Mouse (Mus musculus) G1E (cell line): Measurements from ENCODE around the gene Gabbr2. TPM values are rescaled to one million over a fixed set of nuclear protein-coding genes. Genes with fewer than 3 reads are reported as not detected.
A peak's percentile ranks its signal among the peaks of the same experiment; 100 is the strongest.

Source experiments
- ATAC-seq: 2 replicates; pipeline ENCODE4 v1.8.0; 2016; ENCODE audit warnings: mild to moderate bottlenecking; ENCODE audit not compliant: insufficient number of reproducible peaks, poor library complexity, low FRiP score, severe bottlenecking; ENCODE audit errors: extremely low read depth
- DNase-seq: peaks from one replicate; pipeline ENCODE4 v3.0.0; 2012; ENCODE audit warnings: low spot score
- H3K27me3 ChIP-seq: 2 replicates; pipeline ENCODE4 v1.6.1; 2012; ENCODE audit warnings: mild to moderate bottlenecking, low read length, inconsistent platforms; ENCODE audit not compliant: insufficient read depth
- H3K36me3 ChIP-seq: replicated peaks from 2 replicates; pipeline ENCODE3; 2012; ENCODE audit warnings: mild to moderate bottlenecking, inconsistent platforms
- H3K4me1 ChIP-seq: 2 replicates; pipeline ENCODE4 v1.6.1; 2012; ENCODE audit warnings: low read depth, low read length, inconsistent platforms, mixed read lengths; ENCODE audit not compliant: insufficient read depth
- H3K4me3 ChIP-seq: 2 replicates; pipeline ENCODE4 v1.5.1; 2012; ENCODE audit warnings: low read depth, mild to moderate bottlenecking, inconsistent platforms, low read length, moderate library complexity, mixed read lengths
- H3K9me3 ChIP-seq: replicated peaks from 2 replicates; pipeline ENCODE4 v1.6.1; 2012; ENCODE audit warnings: inconsistent platforms
- CTCF ChIP-seq: IDR thresholded peaks from 2 replicates; pipeline ENCODE4 v1.5.1; 2012; ENCODE audit warnings: low read depth, low read length, inconsistent platforms, mixed read lengths
- GATA1 ChIP-seq: IDR thresholded peaks from 2 replicates; pipeline ENCODE4 v1.6.1; 2012; ENCODE audit warnings: borderline replicate concordance, low read length, inconsistent platforms, mixed read lengths
- GATA2 ChIP-seq: IDR thresholded peaks from 2 replicates; pipeline ENCODE4 v1.6.1; 2012; ENCODE audit warnings: low read depth, low read length, inconsistent platforms, borderline replicate concordance
- POLR2AphosphoS5 ChIP-seq: IDR thresholded peaks from 2 replicates; pipeline ENCODE4 v1.6.1; 2012; ENCODE audit warnings: low read depth, low read length, inconsistent platforms; ENCODE audit not compliant: insufficient replicate concordance
- TAL1 ChIP-seq: conservative IDR thresholded peaks from 2 replicates; pipeline ENCODE4 v1.6.1; 2012; ENCODE audit warnings: low read depth, low read length, inconsistent platforms, mixed read lengths
- polyA plus RNA-seq: library from polyadenylated mRNA; stranded (reverse); fragments of >175 nt; gene quantifications from 2 replicates; pipeline ENCODE4 v1.2.3, GENCODE M21; 2012
- total RNA-seq, 2 experiments: library from RNA; stranded (forward) in 1 of 2; stranded (reverse) in 1 of 2; fragments of 200-1000 nt in 1 of 2; fragments of >200 nt in 1 of 2; fragmentation: Nextera tagmentation in 1 of 2; gene quantifications; 2 replicates each; pipeline ENCODE4 v1.2.3; 2014 to 2017

Gabbr2 gene
- total and polyA plus RNA-seq, 3 experiments: 0.05 TPM; not detected in 2

GRCm38 (mm10) chr4:46990281-46991015 is 1.2 kb downstream of the Gabbr2 start:
- Histone ChIP-seq H3K4me1 (no peaks in the 10 kb centered on the region), H3K4me3 (peak overlapping the region; percentile 52; the same call in 1 of the 2 replicates), H3K9me3 (peaks cover 88% of the 10 kb centered on the region), H3K36me3 (no peaks in the 10 kb centered on the region), H3K27me3 (no peaks in the 10 kb centered on the region)
- no peak for TF ChIP-seq CTCF
- no peak for TF ChIP-seq GATA1
- no peak for TF ChIP-seq TAL1
- TF ChIP-seq POLR2AphosphoS5: no peak
- ATAC-seq (no peak), DNase-seq (no peak)

GRCm38 (mm10) chr4:46989842-46990241 is 1.8 kb downstream of the Gabbr2 start:
- TF ChIP-seq CTCF (no peak), GATA2 (no peak), POLR2AphosphoS5 (no peak), TAL1 (no peak), GATA1 (no peak)

GRCm38 (mm10) chr4:46988824-46989223 is 2.8 kb downstream of the Gabbr2 start:
- Histone ChIP-seq H3K4me1 (no peaks in the 10 kb centered on the region), H3K36me3 (no peaks in the 10 kb centered on the region), H3K27me3 (no peaks in the 10 kb centered on the region), H3K4me3 (no peak overlapping the region), H3K9me3 (peaks cover 89% of the 10 kb centered on the region)
- ATAC-seq (no peak), DNase-seq (no peak)
- TF ChIP-seq CTCF: no peak
- no peak for TF ChIP-seq GATA2

More at GRCm38 (mm10) chr4:46989842-46990241, 1.8 kb downstream of the Gabbr2 start:
- peaks cover 90% of the 10 kb centered on the region for H3K9me3 ChIP-seq
- ATAC-seq (no peak), DNase-seq (no peak)
- no peaks in the 10 kb centered on the region for H3K27me3 ChIP-seq
- H3K4me1 ChIP-seq: no peaks in the 10 kb centered on the region
- no peak overlapping the region for H3K4me3 ChIP-seq
- no peaks in the 10 kb centered on the region for H3K36me3 ChIP-seq

GRCm38 (mm10) chr4:46988257-46988656 is 3.4 kb downstream of the Gabbr2 start:
- no peak for ATAC-seq
- Histone ChIP-seq H3K4me3 (no peak overlapping the region), H3K27me3 (no peaks in the 10 kb centered on the region), H3K9me3 (peaks cover 89% of the 10 kb centered on the region), H3K4me1 (no peaks in the 10 kb centered on the region), H3K36me3 (no peaks in the 10 kb centered on the region)
- DNase-seq: no peak
- no peak for TF ChIP-seq TAL1
- no peak for TF ChIP-seq GATA2
- no peak for TF ChIP-seq GATA1

- H3K27me3 ChIP-seq: no peaks in the 10 kb centered on the region
- no peaks in the 10 kb centered on the region for H3K4me1 ChIP-seq
- DNase-seq (no peak), ATAC-seq (no peak)
- H3K9me3 ChIP-seq: peaks cover 89% of the 10 kb centered on the region
- H3K4me3 ChIP-seq: no peak overlapping the region
- no peaks in the 10 kb centered on the region for H3K36me3 ChIP-seq
- TF ChIP-seq GATA1 (no peak), POLR2AphosphoS5 (no peak), TAL1 (no peak), GATA2 (no peak), CTCF (no peak)
Measured at GRCm38 (mm10) chr4:46987809-46988208, 3.9 kb downstream of the Gabbr2 start.

- Histone ChIP-seq H3K9me3 (peaks cover 88% of the 10 kb centered on the region), H3K27me3 (no peaks in the 10 kb centered on the region), H3K36me3 (no peaks in the 10 kb centered on the region), H3K4me1 (no peaks in the 10 kb centered on the region), H3K4me3 (no peak overlapping the region)
- DNase-seq (no peak), ATAC-seq (no peak)
- TF ChIP-seq GATA1 (no peak), CTCF (no peak), POLR2AphosphoS5 (no peak), GATA2 (no peak), TAL1 (no peak)
Measured at GRCm38 (mm10) chr4:46986054-46986453, 5.6 kb downstream of the Gabbr2 start.

- Histone ChIP-seq H3K4me3 (no peak overlapping the region), H3K27me3 (no peaks in the 10 kb centered on the region), H3K36me3 (no peaks in the 10 kb centered on the region), H3K9me3 (peaks cover 86% of the 10 kb centered on the region), H3K4me1 (no peaks in the 10 kb centered on the region)
- no peak for DNase-seq
- TF ChIP-seq TAL1 (no peak), GATA2 (no peak), POLR2AphosphoS5 (no peak), GATA1 (no peak), CTCF (no peak)
- no peak for ATAC-seq
Measured at GRCm38 (mm10) chr4:46982912-46983311, 8.8 kb downstream of the Gabbr2 start.
